Mouse (Mus musculus) CD4-positive, CD25-positive, alpha-beta regulatory T cell, adult 4 months (primary cell): ENCODE data around the gene Olfr1053. TPM values are rescaled to one million over a fixed set of nuclear protein-coding genes. Genes with fewer than 3 reads are reported as not detected.
"Not testable (repeated sequence)": the region's sequence is repeated elsewhere in the genome, so short reads cannot be mapped to it uniquely, and the experiment has no call there.

Experiments
- ATAC-seq: one replicate; pipeline ENCODE4 v1.8.0; 2017
- polyA plus RNA-seq, 2 experiments: library from polyadenylated mRNA; unstranded; fragments of 100-300 nt; shearing (Covaris generic); gene quantifications; one replicate each; pipeline ENCODE4 v1.2.1; 2017

Gene Olfr1053
- polyA plus RNA-seq, result not detected

DNA sequence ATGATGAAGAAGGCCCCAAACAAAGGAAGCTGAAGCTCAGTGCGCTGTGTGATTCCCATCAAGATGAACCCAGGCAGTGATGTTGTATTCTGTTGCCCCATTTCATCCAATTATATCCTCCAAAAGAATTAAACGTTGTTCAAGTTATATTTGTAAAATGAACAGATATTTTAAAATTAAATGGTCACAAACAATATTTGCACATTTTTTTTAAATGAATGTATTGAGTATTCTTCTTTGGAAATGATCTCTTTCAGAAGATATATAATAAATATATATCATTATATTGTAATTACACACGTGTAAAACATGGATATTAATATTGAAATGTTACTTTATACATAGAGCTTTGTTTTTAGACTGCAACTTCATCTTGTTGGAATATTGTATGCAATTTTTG is at the start of gene Olfr1053:
Gene Olfr1053 (minus strand): TSS at position 101 of the 400 bp plus-strand sequence.
- no peak for ATAC-seq

DNA sequence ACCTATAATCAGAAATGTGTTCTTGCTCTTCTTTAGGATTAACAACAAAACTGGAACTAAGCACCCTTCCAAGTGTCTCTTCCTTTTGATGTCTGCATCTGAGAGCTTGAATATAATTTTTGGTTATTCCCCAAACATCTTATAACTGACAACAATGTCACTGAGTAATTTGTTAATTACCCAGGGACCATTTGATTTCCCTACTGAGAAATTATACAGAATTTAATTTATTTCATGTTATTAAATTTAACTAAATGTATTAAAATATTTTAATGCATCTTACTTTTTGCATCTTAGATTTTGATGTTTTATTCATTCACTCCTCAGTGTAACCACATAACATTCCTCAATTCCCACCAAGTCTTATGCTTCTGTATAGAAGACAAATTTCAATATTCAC is 47.3 kb upstream of the Olfr1053 start, which contains the start of gene Olfr1056:
Gene Olfr1056 (minus strand): TSS at position 101 of the 400 bp plus-strand sequence.
- ATAC-seq, result no peak

DNA sequence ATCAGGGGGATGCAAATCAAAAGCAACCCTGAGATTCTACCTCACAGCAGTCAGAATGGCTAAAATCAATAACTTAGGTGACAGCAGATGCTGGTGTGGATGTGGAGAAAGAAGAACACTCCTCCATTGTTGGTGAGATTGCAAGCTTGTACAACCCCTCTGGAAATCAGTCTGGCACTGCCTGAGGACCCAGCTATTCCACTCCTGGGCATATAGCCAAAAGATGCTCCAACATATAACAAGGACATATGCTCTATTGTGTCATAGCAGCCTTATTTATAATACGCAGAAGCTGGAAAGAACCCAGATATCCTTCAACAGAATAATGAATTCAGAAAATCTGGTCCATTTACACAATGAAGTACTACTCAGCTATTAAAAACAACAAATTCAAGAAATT is 36.7 kb upstream of the Olfr1053 start:
- not testable (repeated sequence) for ATAC-seq

DNA sequence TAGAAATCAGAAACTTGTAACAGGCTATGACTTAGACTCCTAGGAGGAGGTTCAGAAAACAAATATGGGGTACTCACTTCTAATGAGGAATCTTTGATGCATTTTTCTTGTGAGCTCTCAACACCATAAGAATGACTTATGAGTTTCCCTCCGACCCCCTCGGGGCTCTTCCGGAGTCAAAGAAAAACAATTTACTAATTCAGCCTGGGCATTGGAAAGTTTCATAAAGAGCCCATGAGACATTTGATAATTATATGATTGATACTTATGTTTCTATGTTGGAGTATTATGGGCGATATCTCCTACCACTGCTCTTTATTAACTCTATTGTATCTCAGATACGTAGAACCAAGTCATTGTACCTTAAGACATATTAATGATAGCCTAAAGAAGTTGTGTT is 35.1 kb upstream of the Olfr1053 start, which contains the start of gene Olfr1055:
Gene Olfr1055 (minus strand): TSS at position 101 of the 400 bp plus-strand sequence.
- no peak for ATAC-seq

DNA sequence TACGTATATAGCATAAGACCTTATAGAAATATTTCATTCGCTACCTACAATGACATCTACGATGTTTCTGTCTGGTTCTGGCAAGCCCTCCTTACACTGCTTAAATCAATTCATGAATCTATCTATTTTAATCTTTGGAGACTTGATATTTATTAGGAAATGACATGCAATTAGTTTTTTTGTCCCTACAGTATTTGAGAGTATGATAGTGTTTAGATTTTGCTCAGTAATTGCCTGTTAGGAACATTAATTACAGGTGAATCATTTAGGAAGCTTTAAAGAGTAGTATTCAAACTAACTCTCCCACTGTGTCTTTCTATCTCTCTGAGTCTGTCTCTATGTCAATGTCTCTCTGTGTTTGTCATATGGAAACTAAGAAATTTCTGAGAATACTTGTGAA is 20.2 kb upstream of the Olfr1053 start, which contains the start of gene Olfr1054:
Gene Olfr1054 (minus strand): TSS at position 101 of the 400 bp plus-strand sequence.
- no peak for ATAC-seq

DNA sequence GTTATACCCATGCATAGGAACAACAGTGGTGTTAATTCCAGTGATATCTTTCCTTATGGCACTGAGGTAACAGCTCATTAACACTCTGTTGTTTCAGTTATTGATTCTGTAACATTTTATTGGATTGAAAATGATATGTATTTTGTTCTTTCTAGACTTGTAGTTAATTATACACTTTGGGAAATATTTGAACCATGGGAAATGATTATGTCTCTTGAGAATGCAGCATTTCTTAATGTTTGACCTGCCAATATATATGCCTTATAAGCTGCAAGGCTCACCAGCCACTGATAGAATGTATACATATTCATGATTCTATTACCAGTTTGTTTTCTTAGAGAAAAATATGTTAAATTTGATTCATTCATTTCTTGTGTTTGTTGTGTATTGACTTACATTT is 22.9 kb downstream of the Olfr1053 start, which contains the start of gene Olfr1052:
Gene Olfr1052 (plus strand): TSS at position 301 of the 400 bp plus-strand sequence.
- ATAC-seq, result no peak

DNA sequence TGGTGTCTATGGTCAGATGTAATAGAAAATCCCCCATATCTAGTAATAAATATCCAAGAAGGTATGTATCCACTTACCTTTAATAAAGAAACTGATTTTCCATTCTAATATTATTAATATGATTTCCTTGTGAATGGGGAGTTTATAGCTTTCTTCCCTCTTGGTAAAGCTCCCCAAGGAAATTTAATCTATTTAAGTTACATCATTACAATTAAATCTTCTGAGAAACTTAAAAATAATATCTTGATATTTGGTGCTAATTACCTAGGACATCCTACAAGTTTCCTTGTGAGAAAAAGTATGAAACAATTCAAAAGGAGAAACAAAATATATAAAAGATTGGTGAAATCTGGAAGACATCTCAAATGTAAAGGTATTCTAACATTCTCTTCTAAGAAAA is 36.1 kb downstream of the Olfr1053 start, which contains the start of gene Olfr1051:
Gene Olfr1051 (minus strand): TSS at position 101 of the 400 bp plus-strand sequence.
- ATAC-seq, result not testable (repeated sequence)

Other genes with a start within 250 kb of the Olfr1053 start
- gene Olfr1036, start 241.3 kb downstream of the Olfr1053 start, polyA plus RNA-seq, result not detected
- gene Olfr1037, start 227.9 kb downstream of the Olfr1053 start, polyA plus RNA-seq, result not detected
- not detected for gene Olfr1039, start 179.4 kb downstream of the Olfr1053 start, polyA plus RNA-seq
- not detected for gene Olfr1040, start 168.6 kb downstream of the Olfr1053 start, polyA plus RNA-seq
- gene Olfr1042, start 153.4 kb downstream of the Olfr1053 start, polyA plus RNA-seq, result not detected
- gene Olfr1043, start 147.8 kb downstream of the Olfr1053 start, polyA plus RNA-seq, result not detected
- not detected for gene Olfr1044, start 137.5 kb downstream of the Olfr1053 start, polyA plus RNA-seq
- not detected for gene Olfr52, start 129.6 kb downstream of the Olfr1053 start, polyA plus RNA-seq
- gene Olfr1045, start 112.3 kb downstream of the Olfr1053 start, polyA plus RNA-seq, result not detected
- gene Olfr1046, start 96.0 kb downstream of the Olfr1053 start, polyA plus RNA-seq, result not detected
- gene Olfr1047, start 83.9 kb downstream of the Olfr1053 start, polyA plus RNA-seq, result not detected
- not detected for gene Olfr1048, start 75.0 kb downstream of the Olfr1053 start, polyA plus RNA-seq
- gene Olfr1049, start 57.0 kb downstream of the Olfr1053 start, polyA plus RNA-seq, result not detected
- not detected for gene Olfr1051, start 36.2 kb downstream of the Olfr1053 start, polyA plus RNA-seq
- under 1 TPM in 1 of 2 experiments, not detected in 1; 0.48 TPM for gene Olfr1052, start 22.8 kb downstream of the Olfr1053 start, polyA plus RNA-seq
- gene Olfr1054, start 20.1 kb upstream of the Olfr1053 start, polyA plus RNA-seq, result not detected
- not detected for gene Olfr1055, start 35.0 kb upstream of the Olfr1053 start, polyA plus RNA-seq
- not detected for gene Olfr1056, start 47.2 kb upstream of the Olfr1053 start, polyA plus RNA-seq
- gene Olfr1057, start 63.1 kb upstream of the Olfr1053 start, polyA plus RNA-seq, result not detected
- not detected for gene Olfr1058, start 73.3 kb upstream of the Olfr1053 start, polyA plus RNA-seq
- not detected for gene Olfr1061, start 98.8 kb upstream of the Olfr1053 start, polyA plus RNA-seq
- not detected for gene Olfr1062, start 111.5 kb upstream of the Olfr1053 start, polyA plus RNA-seq
- gene Olfr1065, start 135.3 kb upstream of the Olfr1053 start, polyA plus RNA-seq, result not detected
- gene Olfr1066, start 141.0 kb upstream of the Olfr1053 start, polyA plus RNA-seq, result not detected
- gene Olfr228, start 172.1 kb upstream of the Olfr1053 start, polyA plus RNA-seq, result not detected
- gene Olfr1076, start 193.2 kb upstream of the Olfr1053 start, polyA plus RNA-seq, result not detected
- not detected for gene Olfr1079, start 227.2 kb upstream of the Olfr1053 start, polyA plus RNA-seq
- gene Olfr1080, start 243.0 kb upstream of the Olfr1053 start, polyA plus RNA-seq, result not detected